Mouse (Mus musculus): Measurements from ENCODE around the gene Pmis2.

Pmis2 gene

DNA sequence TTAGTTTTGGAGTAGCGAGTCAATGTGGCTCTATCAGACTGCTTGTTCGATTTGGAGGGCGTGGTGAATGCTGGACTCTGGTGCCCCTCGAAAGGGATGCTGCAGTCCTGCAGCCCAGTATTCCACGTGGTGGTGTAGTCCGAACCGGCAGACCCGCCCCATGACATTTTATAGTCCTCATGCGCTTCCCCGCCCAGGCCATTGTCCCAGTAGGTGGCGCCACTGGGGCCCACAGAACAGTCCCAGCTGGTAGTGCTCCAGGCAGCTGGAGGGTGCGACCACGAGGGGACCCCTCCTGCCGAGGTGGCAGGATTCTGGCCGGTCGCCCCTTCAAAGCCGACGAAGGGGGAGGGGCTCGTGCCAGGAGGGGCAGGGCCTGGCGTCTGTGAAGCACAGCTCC is 36.8 kb downstream of the Pmis2 start:
- no peak for DNase-seq (ENCODE audit: extremely low spot score, low read depth, low spot score)

DNA sequence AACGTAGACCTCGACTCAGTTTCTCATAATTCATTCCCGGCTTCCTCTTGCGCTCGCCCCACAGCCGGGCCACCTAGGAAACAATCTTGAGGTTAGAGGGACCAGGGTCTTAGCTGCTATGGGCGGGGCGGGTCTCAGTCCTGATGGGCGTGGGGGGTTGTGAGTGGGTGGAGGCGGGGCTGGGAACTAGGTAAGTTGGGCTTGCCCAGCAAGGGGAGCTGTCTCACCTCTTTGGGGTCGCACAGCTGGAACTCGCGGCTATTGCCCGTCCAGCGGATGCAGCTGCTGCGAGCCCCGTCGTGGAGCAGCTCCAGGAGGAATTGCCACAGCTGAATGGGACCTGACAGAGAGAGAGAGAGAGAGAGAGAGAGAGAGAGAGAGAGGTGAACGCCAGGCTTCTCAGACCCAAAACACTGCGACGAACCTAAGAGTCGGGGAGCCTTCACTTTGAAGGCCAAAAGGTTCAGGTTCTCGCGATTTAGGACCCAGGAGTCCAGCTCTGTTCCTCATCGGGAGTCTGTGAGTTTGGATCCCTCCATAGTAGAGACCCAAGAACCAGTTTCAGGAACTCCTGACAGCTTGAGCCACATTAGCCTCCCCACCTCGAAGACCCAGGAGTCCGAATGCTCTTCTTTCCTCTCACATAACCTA is 37.5 kb downstream of the Pmis2 start:
- DNase-seq (ENCODE audit: extremely low spot score, low read depth, low spot score) = no peak

DNA sequence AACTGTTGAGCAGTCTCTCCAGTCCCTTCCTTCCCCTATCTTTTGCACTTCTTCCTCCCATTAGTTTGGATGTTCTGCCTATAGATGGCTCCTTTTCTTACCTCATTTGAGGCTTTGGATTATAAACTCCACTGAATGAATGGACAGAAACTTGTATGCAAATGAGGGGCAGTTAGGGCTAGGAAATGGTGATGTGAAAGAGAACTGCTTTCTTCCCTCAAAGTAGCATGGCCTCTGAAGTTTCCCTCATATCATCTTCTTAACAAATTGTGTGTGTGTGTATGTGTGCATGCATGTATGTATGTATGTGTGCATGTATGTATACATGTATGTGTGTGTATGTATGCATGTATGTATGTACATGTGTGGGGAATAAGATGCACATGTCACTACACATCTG is 42.4 kb downstream of the Pmis2 start:
- no peak for DNase-seq (ENCODE audit: extremely low spot score, low read depth, low spot score)

DNA sequence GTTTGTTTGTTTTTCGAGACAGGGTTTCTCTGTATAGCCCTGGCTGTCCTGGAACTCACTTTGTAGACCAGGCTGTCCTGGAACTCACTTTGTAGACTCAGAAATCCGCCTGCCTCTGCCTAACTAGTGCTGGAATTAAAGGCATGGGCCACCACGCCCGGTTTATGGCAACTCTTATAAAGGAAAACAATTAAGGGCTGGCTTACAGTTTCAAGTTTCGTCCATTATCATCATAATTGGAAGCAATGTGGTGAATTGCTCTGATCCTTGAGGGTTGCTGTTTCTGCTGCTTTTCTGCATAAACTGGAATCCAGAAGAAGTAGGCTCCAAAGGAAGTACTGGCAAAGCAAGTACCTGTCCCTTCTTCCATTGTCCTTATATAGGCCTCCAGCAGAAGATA is 44.8 kb downstream of the Pmis2 start:
- DNase-seq (ENCODE audit: extremely low spot score, low read depth, low spot score) = no peak

DNA sequence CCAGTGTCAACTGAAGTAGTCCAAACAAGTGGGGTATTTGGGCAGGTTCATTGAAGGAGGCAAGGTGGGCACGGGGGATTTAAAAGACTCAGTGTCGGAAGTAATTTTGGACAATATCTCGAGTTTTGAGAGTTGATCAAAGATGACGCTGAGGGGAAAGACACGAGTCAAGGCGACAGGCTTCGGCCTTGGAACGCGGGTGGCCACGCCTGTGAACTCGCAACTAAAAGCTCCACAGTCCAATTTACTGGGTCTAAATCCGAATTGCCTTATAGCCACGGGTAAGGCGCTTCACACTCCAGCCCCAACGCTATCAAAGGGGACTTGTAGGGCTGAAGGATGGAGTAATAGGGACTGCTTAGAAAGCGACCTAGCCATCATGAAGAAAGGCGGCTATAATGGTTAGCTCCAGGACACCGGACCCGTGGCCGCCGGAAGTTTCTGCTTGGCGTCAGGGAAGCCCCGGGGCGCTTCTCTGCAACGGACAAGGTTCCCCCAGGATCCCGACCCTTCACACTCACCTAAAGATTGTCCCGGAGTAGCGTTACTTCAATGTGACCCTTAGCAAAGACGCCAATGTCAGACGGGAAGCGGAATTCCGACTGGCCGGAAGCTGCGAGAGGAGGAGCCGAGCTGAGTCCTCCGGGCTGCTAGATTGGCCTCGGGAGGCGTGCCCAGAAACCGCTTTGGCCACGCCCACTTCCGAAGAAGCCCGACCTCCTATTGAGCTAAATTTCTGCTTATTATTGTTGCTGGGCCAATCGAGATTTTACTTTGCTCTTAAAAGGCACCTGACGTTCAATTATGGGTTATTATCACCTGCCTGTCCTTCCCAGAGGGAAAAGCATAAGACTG is 45.6 kb downstream of the Pmis2 start, which contains the start of gene Cox6b1:
Gene Cox6b1 (minus strand): TSS at position 622 of the 855 bp plus-strand sequence.
- DNase-seq (ENCODE audit: extremely low spot score, low read depth, low spot score) = no peak
